Mouse (Mus musculus) limb, embryonic 12.5 days (tissue): ENCODE data around the gene Slc25a36. TPM values are rescaled to one million over a fixed set of nuclear protein-coding genes. Genes with fewer than 3 reads are reported as not detected.

ENCODE experiments used
- ATAC-seq: fragments of 200-750 bp; cut with Nextera tagmentation; 2 replicates; pipeline ENCODE4 v1.8.0; 2017; ENCODE audit warnings: low read depth, moderate TSS enrichment; ENCODE audit not compliant: insufficient number of reproducible peaks, insufficient read depth, low FRiP score, low TSS enrichment
- H3K27ac ChIP-seq: fragments of 300-500 bp; sonication (generic); 2 replicates; pipeline ENCODE4 v1.5.1; 2016; ENCODE audit warnings: mild to moderate bottlenecking, moderate library complexity
- H3K27me3 ChIP-seq: fragments of 300-500 bp; sonication (generic); 2 replicates; pipeline ENCODE4 v1.6.1; 2016; ENCODE audit warnings: mild to moderate bottlenecking, moderate library complexity
- H3K36me3 ChIP-seq: fragments of 300-500 bp; sonication (generic); 2 replicates; pipeline ENCODE4 v1.6.1; 2016; ENCODE audit warnings: mild to moderate bottlenecking, moderate library complexity
- H3K4me1 ChIP-seq: fragments of 300-500 bp; sonication (generic); replicated peaks from 2 replicates; pipeline ENCODE4 v1.6.1; 2016
- H3K4me2 ChIP-seq: fragments of 300-500 bp; sonication (generic); 2 replicates; pipeline ENCODE4 v1.6.1; 2016; ENCODE audit warnings: mild to moderate bottlenecking, moderate library complexity
- H3K4me3 ChIP-seq: fragments of 300-500 bp; sonication (generic); replicated peaks from 2 replicates; pipeline ENCODE4 v1.5.1; 2016; ENCODE audit warnings: mild to moderate bottlenecking
- H3K9ac ChIP-seq: fragments of 300-500 bp; sonication (generic); replicated peaks from 2 replicates; pipeline ENCODE4 v1.6.1; 2016; ENCODE audit warnings: mild to moderate bottlenecking, moderate library complexity
- H3K9me3 ChIP-seq: fragments of 300-500 bp; sonication (generic); 2 replicates; pipeline ENCODE4 v1.6.1; 2016; ENCODE audit warnings: mild to moderate bottlenecking, moderate library complexity
- WGBS: fragments of 180-500 bp; shearing (Covaris S2); methylation state at CpG from one replicate; pipeline ENCODE4 v1.1.7; 2016; 5-methylcytosine and 5-hydroxymethylcytosine counted together
- polyA plus RNA-seq: library from polyadenylated mRNA; unstranded; fragments of >200 nt; fragmentation: Nextera tagmentation; extraction: Ambion mirVana; gene quantifications from 2 replicates; pipeline ENCODE4 v1.2.1, GENCODE M21; 2016

Slc25a36 gene
- polyA plus RNA-seq, 1 experiment from 2014 or later, result 97.8 TPM

DNA sequence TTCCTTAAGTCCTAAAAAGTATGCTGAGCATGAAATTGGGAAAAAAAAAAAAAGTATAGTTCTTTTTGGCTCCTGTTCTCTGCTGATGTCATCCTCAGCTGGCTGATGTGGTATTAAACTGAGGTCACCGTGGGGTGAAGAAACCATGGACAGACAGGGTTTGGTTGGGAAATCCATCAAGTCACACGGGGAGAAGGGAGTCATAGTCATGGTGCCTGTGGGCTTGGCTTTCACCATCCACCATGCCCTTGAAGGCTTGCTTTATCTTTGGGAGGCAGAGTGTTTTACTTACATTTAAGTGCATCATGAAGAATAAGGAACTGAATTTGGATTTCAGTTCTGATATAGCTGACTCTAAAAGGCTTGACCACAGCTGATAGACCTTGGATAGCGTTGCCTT is 72.9 kb downstream of the Slc25a36 start:
- H3K9ac ChIP-seq, result no peak overlapping the region

DNA sequence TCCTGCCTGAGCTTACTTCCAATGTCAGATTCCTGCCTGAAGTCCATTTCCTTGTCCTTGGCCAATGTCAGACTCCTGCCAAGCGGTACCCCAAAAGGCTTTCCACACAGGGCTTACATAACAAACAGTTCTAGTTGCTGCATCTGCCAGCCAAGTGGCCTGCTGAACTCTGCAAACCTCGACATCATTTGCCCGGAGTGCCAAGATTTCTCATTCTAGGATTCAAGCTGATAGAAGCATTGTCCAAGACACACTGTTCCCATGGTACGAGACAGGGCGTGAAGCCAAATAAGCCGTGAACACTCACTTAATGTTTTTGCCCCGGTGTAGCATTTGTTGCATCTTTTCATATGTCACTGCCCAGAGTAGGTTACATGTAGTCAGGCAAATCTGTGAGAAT is 74.3 kb downstream of the Slc25a36 start:
- Histone ChIP-seq H3K9ac (no peak overlapping the region), H3K36me3 (no peaks in the 10 kb centered on the region), H3K27me3 (no peaks in the 10 kb centered on the region; the same call in 1 of the 2 replicates), H3K4me3 (no peak overlapping the region), H3K27ac (no peak overlapping the region), H3K9me3 (no peaks in the 10 kb centered on the region), H3K4me2 (no peak overlapping the region), H3K4me1 (no peaks in the 10 kb centered on the region)
- 91% methylated on average over 7 of the region's 7 CpGs for WGBS
- no peak for ATAC-seq

More for the DNA sequence above, 72.9 kb downstream of the Slc25a36 start:
- Histone ChIP-seq H3K4me2 (no peak overlapping the region), H3K36me3 (no peaks in the 10 kb centered on the region), H3K27ac (no peak overlapping the region), H3K9me3 (no peaks in the 10 kb centered on the region), H3K4me3 (no peak overlapping the region), H3K27me3 (no peaks in the 10 kb centered on the region; the same call in 1 of the 2 replicates), H3K4me1 (no peaks in the 10 kb centered on the region)
- no peak for ATAC-seq
- 86% methylated on average over 3 of the region's 3 CpGs for WGBS

DNA sequence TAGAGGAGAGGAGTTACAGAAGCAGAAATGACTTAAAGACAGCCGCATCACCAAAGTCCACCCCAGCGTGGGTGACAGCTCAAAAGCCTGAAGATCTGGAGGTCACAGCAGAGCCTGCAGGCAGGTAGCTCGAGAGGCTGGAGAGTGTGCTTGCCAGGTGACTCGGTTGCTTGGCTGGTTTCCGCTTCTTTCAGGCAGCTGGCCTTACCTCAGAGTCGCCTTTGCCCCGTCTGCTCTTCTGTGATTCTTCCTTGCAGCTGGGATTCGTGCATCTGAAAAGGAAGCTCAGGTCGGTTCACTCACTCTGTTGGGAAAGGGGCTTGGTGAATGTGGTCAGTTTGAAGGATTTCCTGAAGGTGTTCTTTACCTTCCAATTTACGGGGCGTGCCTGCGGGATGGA is 83.6 kb downstream of the Slc25a36 start:
- WGBS, result 70% methylated on average over 12 of the region's 12 CpGs
- Histone ChIP-seq H3K27ac (no peak overlapping the region), H3K27me3 (0 out of 2 replicates have a peak, but pooled peaks cover 7% of the 10 kb centered on the region), H3K4me2 (no peak overlapping the region), H3K9ac (no peak overlapping the region), H3K9me3 (no peaks in the 10 kb centered on the region), H3K4me1 (peaks cover 18% of the 10 kb centered on the region), H3K36me3 (no peaks in the 10 kb centered on the region), H3K4me3 (no peak overlapping the region)
- ATAC-seq, result no peak

DNA sequence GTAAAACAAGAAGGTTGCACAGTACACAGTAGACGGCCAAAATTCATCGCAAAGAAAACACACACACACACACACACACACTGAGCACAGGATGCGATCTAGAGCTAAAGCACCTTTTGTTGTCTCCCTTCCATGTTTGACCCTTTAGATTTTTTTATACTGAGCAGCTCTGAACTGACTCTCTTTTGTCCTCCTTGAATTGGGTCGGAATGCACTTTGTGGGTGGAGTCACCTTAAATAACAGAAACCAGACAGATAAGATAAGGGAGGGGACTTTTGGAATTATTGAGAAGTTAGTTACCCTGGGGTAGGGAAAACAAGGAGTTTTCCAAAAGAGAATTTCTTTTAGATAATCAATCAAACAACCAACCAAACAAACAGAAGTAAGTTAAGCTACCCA is 85.0 kb downstream of the Slc25a36 start:
- H3K4me1 ChIP-seq, result peaks cover 25% of the 10 kb centered on the region
- H3K9ac ChIP-seq, result no peak overlapping the region
- 91% methylated on average over 4 of the region's 4 CpGs for WGBS
- H3K27ac ChIP-seq, result no peak overlapping the region
- H3K9me3 ChIP-seq, result no peaks in the 10 kb centered on the region
- H3K36me3 ChIP-seq, result no peaks in the 10 kb centered on the region
- no peak overlapping the region for H3K4me2 ChIP-seq
- no peak for ATAC-seq
- no peak overlapping the region for H3K4me3 ChIP-seq
- H3K27me3 ChIP-seq, result 0 out of 2 replicates have a peak, but pooled peaks cover 7% of the 10 kb centered on the region

Other genes with a start within 250 kb of the Slc25a36 start
- 21.4 and 22.8 TPM in 2 replicates for gene Pxylp1, start 218.5 kb downstream of the Slc25a36 start, polyA plus RNA-seq
- gene Spsb4, start 92.3 kb downstream of the Slc25a36 start, polyA plus RNA-seq, result 56.2 and 60.8 TPM in 2 replicates